Mouse (Mus musculus) inflammation-experienced regulatory T-cells, adult 16 weeks (primary cell): ENCODE data around the gene Lag3. TPM values are rescaled to one million over a fixed set of nuclear protein-coding genes. Genes with fewer than 3 reads are reported as not detected.

ENCODE experiments used
- polyA plus RNA-seq: library from polyadenylated mRNA; unstranded; fragments of 100-300 nt; shearing (Covaris generic); gene quantifications from one replicate; pipeline ENCODE4 v1.2.1, GENCODE M21; 2017

The Lag3 gene
- 5.8 TPM for polyA plus RNA-seq

GRCm38 (mm10) chr6:124911533-124912218 lies at the start of gene Lag3:
Gene Lag3, minus strand, starts transcription at chr6:124911705.

GRCm38 (mm10) chr6:124930754-124931524 lies 19.4 kb upstream of the Lag3 start, which contains the start of gene Mlf2:
Gene Mlf2, plus strand, starts transcription at chr6:124931386.

GRCm38 (mm10) chr6:124919695-124920317 lies 8.3 kb upstream of the Lag3 start, which contains the start of gene Ptms:
Gene Ptms, minus strand, starts transcription at chr6:124920103.

GRCm38 (mm10) chr6:124887986-124888385 lies 23.5 kb downstream of the Lag3 start, which contains the start of gene Cd4:
Gene Cd4, minus strand, starts transcription at chr6:124888221.

GRCm38 (mm10) chr6:124863658-124864298 lies 47.7 kb downstream of the Lag3 start, which contains the start of gene Gpr162:
Gene Gpr162, minus strand, starts transcription at chr6:124863983.

DNA sequence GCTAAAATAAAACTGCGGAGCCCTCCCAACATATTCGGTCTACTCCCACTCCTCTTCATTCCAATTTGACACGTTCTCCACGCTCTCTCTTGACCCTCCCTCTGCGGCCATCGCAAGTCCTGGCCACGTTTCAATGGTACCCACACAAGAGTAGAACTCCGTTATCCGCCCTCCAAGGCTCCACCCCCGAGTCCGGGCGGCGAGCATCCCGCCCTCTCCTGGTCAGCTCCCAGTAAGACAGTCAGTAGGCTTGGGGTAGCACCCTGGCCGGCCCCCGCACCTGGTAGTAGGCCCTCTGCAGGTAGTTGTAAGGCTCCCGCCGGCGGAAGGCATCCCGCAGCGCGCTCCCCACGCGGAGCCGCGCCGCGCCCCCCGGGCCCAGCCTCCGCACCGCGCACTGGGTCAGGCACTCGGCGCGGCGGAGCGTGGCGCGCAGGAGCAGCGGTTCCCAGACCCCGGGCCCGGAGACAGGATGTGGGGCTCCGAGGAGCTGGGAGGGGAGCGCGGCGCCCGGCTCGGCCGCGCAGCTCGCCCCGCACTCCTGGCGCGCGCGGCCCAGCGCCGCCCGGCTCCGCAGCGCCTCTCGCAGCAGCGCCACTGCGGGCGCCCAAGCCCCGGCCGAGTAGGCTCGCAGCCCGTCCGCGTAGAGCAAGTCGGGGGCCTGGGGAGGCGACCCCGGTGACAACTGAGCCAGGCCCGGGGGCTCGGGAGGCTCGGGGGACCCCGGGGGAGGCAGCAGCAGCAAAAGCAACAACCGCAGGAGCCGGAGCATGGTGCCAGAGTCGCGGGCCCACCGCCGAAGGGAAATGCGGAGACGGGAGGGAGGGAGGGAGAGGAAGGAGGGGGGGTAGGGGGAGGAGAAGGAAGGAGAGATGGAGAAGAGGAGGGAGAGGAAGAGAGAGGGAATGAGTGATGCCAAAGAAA lies 54.3 kb downstream of the Lag3 start, which contains the start of gene P3h3:
P3h3 (minus strand) TSS at position 837 of the 924 bp plus-strand sequence.

Other genes starting within 250 kb of the Lag3 start
- gene Lpcat3, start 248.7 kb downstream of the Lag3 start, polyA plus RNA-seq, result 56.7 TPM
- 306 TPM for gene Emg1, start 199.5 kb downstream of the Lag3 start, polyA plus RNA-seq
- 205 TPM for gene Phb2, start 199.4 kb downstream of the Lag3 start, polyA plus RNA-seq
- gene Ptpn6, start 173.0 kb downstream of the Lag3 start, polyA plus RNA-seq, result 376 TPM
- 525 TPM for gene Grcc10, start 170.3 kb downstream of the Lag3 start, polyA plus RNA-seq
- not detected for gene Gm45234, start 155.7 kb downstream of the Lag3 start, polyA plus RNA-seq
- gene Atn1, start 155.2 kb downstream of the Lag3 start, polyA plus RNA-seq, result 2.9 TPM
- gene Eno2, start 142.0 kb downstream of the Lag3 start, polyA plus RNA-seq, result 8.5 TPM
- gene Lrrc23, start 132.0 kb downstream of the Lag3 start, polyA plus RNA-seq, result 2.4 TPM
- 8.8 TPM for gene Spsb2, start 103.0 kb downstream of the Lag3 start, polyA plus RNA-seq
- gene Tpi1, start 97.4 kb downstream of the Lag3 start, polyA plus RNA-seq, result 134 TPM
- 143 TPM for gene Usp5, start 82.2 kb downstream of the Lag3 start, polyA plus RNA-seq
- gene Cdca3, start 82.2 kb downstream of the Lag3 start, polyA plus RNA-seq, result 8.5 TPM
- not detected for gene Gnb3, start 71.4 kb downstream of the Lag3 start, polyA plus RNA-seq
- not detected for gene P3h3, start 54.0 kb downstream of the Lag3 start, polyA plus RNA-seq
- 0.39 TPM for gene Gpr162, start 47.7 kb downstream of the Lag3 start, polyA plus RNA-seq
- 304 TPM for gene Cd4, start 23.5 kb downstream of the Lag3 start, polyA plus RNA-seq
- 11.1 TPM for gene Ptms, start 8.4 kb upstream of the Lag3 start, polyA plus RNA-seq
- 189 TPM for gene Mlf2, start 19.7 kb upstream of the Lag3 start, polyA plus RNA-seq
- gene Cops7a, start 53.8 kb upstream of the Lag3 start, polyA plus RNA-seq, result 105 TPM
- gene Pianp, start 85.0 kb upstream of the Lag3 start, polyA plus RNA-seq, result not detected
- 25.6 TPM for gene Zfp384, start 97.4 kb upstream of the Lag3 start, polyA plus RNA-seq
- gene Ing4, start 128.1 kb upstream of the Lag3 start, polyA plus RNA-seq, result 85.5 TPM
- 26.6 TPM for gene Acrbp, start 138.0 kb upstream of the Lag3 start, polyA plus RNA-seq
- 22.2 TPM for gene Lpar5, start 156.2 kb upstream of the Lag3 start, polyA plus RNA-seq
- gene Chd4, start 184.3 kb upstream of the Lag3 start, polyA plus RNA-seq, result 73.6 TPM
- gene Nop2, start 220.2 kb upstream of the Lag3 start, polyA plus RNA-seq, result 72.9 TPM
- gene Iffo1, start 233.5 kb upstream of the Lag3 start, polyA plus RNA-seq, result 16.7 TPM